Mouse (Mus musculus): ENCODE results near the gene Noct.

Gene Noct

DNA sequence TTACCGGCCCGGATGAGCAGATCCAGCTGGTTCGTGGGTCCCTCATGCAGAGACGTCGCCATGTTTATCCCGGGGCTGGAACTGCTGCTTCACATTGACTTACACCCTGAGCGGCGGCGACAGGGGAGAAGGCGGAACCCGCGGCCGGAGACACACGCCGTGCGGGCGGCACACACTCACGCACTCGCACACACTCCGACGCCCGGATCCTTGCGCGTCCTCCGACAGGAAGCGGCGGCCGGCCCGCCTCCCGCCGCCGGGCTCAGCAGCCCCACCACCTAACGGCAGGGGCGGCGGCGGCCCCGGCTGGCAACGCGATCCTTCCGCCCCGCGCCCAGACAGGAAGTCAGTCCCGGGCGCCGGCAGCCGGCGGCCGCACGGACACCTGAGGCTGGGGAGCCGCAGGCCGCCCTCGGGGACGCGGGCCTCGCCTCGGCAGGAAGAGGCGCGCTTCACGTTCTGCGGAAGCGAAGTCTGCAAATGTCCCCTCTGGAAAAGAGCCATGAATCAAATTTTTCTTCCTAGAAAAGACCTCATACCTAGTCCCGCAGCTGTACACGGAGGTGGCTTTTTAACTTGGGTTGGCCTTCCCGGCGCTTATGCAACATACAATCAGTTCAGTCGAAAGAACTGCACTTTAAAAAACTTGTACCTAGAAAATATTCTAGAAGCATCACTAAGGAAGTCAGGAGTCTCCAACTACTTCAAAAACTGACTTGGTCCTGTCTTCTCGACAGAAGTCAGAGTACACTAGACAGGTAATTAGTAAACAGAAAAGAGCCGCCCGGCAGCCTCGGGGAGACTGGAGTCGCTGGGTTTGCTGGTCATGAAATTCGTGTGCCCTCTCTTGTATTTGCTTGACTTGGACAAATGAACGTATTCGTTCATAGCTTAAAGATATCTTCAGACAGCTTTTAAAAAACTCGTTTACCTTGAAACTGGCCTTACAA, 53.2 kb downstream of the Noct start:
- peak; percentile 99 for DNase-seq

DNA sequence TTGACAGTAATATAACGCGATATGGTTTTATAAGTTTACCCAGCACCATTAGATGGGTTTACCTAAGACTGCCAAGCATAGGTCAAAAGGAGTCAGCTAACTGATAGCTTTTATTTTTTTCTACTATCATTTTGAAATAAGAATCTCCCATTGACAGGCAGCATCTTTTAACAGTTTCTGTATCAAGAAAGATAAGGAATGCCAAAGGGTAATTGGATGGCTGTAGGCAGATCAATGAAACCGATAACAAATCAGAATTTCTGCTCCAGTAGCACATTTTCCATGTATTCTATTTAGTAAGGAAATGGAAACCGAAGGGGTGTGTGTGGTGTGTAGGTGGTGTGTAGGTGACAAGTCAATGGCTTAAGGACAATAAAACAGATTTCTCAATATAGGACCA, 54.2 kb downstream of the Noct start:
- DNase-seq, result no peak

DNA sequence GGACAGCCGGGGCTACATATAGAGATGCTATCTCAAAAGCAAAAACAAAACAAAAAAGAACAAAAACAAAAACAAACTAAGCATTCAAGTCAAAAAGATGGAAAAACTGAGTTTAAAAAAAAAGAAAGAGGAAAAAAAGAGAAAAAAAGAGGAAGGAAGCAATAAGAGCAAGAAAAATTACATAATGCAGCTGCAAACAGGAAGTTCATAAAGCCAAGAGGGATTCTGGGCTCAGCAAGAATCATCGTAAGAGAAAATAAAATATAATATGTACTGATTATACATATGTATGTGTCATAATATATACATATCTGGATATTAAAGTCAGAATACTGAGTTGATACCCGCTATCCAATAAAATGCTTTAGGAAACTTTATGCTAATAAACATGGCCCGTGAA, 57.5 kb downstream of the Noct start:
- DNase-seq, result no peak

DNA sequence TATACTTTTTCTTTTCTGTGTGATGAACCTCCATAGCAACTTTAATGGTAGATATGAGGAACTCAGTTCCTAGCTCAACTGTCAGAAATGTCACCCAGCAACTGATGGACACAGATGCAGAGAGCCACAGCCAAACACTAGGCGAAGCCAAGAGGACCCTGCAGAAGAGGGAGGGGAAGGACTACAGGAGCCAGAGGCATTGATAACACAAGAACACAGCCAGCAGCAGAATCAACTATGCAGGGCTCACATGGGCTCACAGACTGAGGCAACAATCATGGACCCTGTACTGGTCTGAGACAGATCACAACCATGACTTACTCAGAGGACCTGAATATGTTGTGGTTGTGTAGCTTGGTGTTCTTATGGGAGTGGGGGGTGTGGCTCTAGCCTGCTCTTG, 60.1 kb downstream of the Noct start:
- peak; percentile 93 for DNase-seq

DNA sequence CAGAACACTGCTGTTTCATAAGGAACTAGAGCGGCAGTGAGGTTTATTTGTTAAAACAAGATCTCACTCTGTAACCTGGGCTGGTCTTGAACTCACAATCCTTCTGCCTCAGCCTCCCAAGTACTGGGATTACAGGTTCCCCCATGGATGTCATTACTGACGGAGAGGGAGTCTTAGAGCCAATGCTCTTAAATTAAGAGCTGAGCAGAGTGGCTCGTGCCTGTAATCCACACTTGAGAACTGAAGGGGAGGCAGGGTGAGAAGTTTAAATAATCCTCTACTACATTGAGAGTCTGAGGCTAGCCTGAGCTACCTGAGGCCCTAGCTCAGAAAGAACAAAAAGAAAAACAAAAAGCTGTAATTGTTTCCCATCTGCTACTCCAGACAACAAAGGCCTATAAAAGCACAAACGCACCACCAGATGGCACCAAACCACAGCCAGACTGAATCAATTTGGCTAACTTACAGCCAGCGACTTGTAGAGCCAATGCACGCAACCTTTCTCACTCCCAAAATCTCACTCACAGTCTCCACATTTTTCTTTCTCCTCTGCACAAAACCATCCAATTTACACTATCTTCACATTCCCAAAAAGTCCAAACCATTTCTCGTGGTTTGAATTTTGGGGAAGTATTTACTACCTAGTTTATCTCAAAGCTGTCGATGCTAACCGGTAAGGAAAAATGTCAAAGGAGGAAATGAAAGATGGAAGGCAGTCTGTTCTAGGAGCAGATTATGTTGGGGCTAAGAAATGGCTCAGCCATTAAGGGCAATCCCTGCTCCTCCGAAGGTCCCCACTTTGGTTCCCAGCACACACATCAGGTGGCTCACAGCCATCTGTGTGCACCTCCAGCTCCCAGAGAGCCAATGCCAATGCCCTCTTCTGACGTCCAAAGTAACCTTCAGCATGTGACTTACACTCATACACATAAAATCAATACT, 64.9 kb downstream of the Noct start:
- DNase-seq, result peak; percentile 95

DNA sequence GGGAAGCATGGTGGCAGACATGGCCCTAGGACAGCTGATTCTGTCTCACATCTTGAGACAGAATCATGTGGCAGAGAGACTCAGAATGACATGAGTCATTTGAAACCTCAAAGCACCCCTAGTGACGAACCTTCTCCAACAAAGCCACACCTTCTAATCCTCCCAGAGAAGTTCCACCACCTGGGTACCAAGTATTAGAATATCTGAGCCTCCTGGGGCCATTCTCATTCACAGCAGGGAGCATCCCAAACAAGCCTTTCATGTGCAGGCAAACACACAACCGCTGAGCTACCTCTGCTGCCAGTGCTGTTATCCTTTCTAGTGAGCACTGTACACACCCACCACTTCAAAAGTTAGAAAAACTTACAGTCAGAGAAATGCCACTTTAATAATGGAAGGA, 70.0 kb downstream of the Noct start:
- DNase-seq, result no peak

DNA sequence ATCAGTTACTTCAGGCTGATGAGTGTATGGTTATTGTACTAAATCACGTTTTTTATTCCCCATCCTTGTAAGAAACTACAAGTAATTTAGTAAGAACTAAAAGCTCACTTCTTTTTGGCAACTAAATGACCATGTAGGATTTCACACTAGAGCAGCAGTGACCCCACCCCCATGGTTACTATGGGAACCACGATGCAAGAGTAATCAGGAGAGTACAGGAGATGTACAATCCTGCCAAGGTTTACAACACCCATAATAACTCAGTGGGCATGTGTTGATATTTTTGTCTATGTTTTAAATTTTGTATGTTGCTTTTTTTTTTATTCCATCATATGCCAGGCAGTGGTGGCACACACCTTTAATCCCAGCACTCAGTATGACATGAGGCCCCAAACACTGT, 71.0 kb downstream of the Noct start:
- DNase-seq, result peak; percentile 31

DNA sequence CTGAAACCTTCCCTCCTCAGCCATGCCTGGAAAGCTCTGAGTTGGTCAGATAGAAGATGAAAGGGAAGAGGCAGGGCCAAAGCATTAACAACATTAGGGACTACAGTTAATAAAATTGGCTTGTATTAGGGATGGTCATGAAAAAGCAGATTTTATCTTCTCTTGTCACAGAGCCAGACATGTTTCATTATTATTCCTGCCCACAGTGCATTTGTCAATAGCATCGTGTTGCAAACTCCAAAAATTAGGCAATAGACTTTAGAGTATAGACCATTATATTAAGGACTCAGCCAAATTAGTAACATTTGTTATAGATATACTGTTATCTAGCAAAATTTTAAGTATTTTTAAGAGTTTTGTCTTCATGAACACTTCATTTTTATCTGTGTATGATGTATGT, 72.5 kb downstream of the Noct start:
- no peak for DNase-seq

All from heart, adult 11 months (tissue).